Mouse (Mus musculus): ENCODE measurements around the gene Tln1.

DNA sequence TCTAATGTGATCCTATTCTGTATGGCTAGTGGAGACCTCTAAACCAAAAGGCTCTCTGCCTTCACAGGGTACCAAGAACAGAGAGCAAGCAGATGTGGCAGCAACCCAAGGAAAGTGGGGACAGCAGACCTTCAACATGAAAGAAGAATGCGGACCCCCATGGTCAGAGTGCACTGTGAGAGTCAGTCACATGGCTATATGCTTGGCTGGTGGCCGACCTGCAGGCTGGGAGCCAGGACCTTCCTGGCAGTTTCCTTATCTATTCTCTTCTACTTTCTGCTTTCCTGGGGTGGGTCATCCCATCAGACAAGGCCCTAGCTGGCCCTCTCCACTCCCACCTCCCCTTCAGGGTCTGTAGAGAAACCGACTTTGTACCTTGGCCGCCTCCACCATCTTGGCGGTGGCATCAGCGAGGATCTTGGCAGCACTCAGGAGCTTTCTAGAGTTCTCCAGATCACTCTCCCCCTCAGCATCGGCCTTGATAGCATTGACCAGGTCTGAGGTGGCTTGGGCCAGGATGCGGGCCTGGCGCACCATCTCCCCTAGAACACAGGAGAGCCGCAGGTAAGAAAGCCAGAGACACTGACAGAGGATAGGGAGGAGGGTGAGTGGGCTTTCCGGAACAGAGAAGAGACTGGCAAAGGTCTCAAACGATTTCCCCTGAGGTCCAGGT lies 16.0 kb downstream of the Tln1 start:
- TF ChIP-seq POLR2A (IDR thresholded peaks at IDR 0.05; ENCODE audit: borderline replicate concordance, extremely low read depth, low read depth, low read length) = no peak
- TF ChIP-seq CTCF (IDR thresholded peaks at IDR 0.05; ENCODE audit: insufficient read depth, low read length) = no peak
